Mouse (Mus musculus) erythroblast, embryonic 14.5 days (primary cell): Measurements from ENCODE around the gene Ldlrad3.

Experiments
- GATA1 ChIP-seq: IDR thresholded peaks from 2 replicates; pipeline ENCODE4 v1.6.1; 2012; ENCODE audit warnings: low read length, inconsistent platforms, mixed read lengths
- TAL1 ChIP-seq: IDR thresholded peaks from 3 replicates; pipeline ENCODE4 v1.6.1; 2012; ENCODE audit warnings: low read length, inconsistent platforms, mixed read lengths

GRCm38 (mm10) chr2:102094281-102094680, 91.9 kb downstream of the Ldlrad3 start:
- TF ChIP-seq TAL1, result no peak
- no peak for TF ChIP-seq GATA1
